Mouse (Mus musculus) CH12.LX (cell line): ENCODE measurements around the gene Rsph9. TPM values are rescaled to one million over a fixed set of nuclear protein-coding genes. Genes with fewer than 3 reads are reported as not detected.
A peak's percentile ranks its signal among the peaks of the same experiment; 100 is the strongest.

Experiments
- DNase-seq: peaks from one replicate; pipeline ENCODE4 v3.0.0-alpha.2; 2013; ENCODE audit errors: extremely low read depth
- H3K27ac ChIP-seq: 2 replicates; pipeline ENCODE4 v1.5.1; 2012; ENCODE audit warnings: low read depth, mild to moderate bottlenecking, control low read depth, moderate library complexity; ENCODE audit not compliant: insufficient read depth
- H3K27me3 ChIP-seq: replicated peaks from 2 replicates; pipeline ENCODE3; 2012; ENCODE audit warnings: inconsistent platforms
- H3K36me3 ChIP-seq, 2 experiments: replicated peaks in 1 of 2; 2 replicates each; pipeline versions ENCODE3 to v1.6.1; 2012; ENCODE audit warnings: inconsistent platforms in 1 of 2, low read length in 1 of 2, mild to moderate bottlenecking in 1 of 2, mixed read lengths in 1 of 2, moderate library complexity in 1 of 2; ENCODE audit not compliant: control insufficient read depth in 1 of 2, insufficient read depth in 1 of 2
- H3K4me1 ChIP-seq, 2 experiments: 2 replicates each; pipeline ENCODE4 v1.6.1; 2012; ENCODE audit warnings: inconsistent platforms in 1 of 2, moderate library complexity in 1 of 2; ENCODE audit not compliant: insufficient read depth in 2 of 2, control insufficient read depth in 1 of 2
- H3K4me2 ChIP-seq: 2 replicates; pipeline ENCODE4 v1.6.1; 2012; ENCODE audit warnings: low read depth, mild to moderate bottlenecking, control low read depth; ENCODE audit not compliant: poor library complexity, insufficient read depth, severe bottlenecking
- H3K4me3 ChIP-seq, 3 experiments: fragments of 150-350 bp in 1 of 3; sonication (generic) in 1 of 3; replicated peaks in 1 of 3; 2 replicates each; pipeline versions ENCODE3 to v1.5.1; 2011 to 2012; ENCODE audit warnings: low read depth in 2 of 3, low read length in 2 of 3, mild to moderate bottlenecking in 2 of 3, moderate library complexity in 2 of 3, control low read depth in 1 of 3, improper control_type of control experiment in 1 of 3, inconsistent platforms in 1 of 3, mixed read lengths in 1 of 3; ENCODE audit not compliant: poor library complexity in 1 of 3
- H3K79me2 ChIP-seq: replicated peaks from 2 replicates; pipeline ENCODE4 v1.6.1; 2012; ENCODE audit warnings: mild to moderate bottlenecking, moderate library complexity; ENCODE audit not compliant: control insufficient read depth, poor library complexity, insufficient read depth, severe bottlenecking; ENCODE audit errors: extremely low read depth
- H3K9ac ChIP-seq: 2 replicates; pipeline ENCODE4 v1.6.1; 2012; ENCODE audit warnings: low read depth, mild to moderate bottlenecking, control low read depth, moderate library complexity; ENCODE audit not compliant: insufficient read depth
- H3K9me3 ChIP-seq: replicated peaks from 2 replicates; pipeline ENCODE3; 2012; ENCODE audit warnings: low read length, inconsistent platforms, mixed read lengths
- BHLHE40 ChIP-seq: IDR thresholded peaks from 2 replicates; pipeline ENCODE4 v1.6.1; 2011; ENCODE audit warnings: mild to moderate bottlenecking, low read depth, low read length, improper control_type of control experiment
- CHD1 ChIP-seq: IDR thresholded peaks from 2 replicates; pipeline ENCODE4 v1.6.1; 2012; ENCODE audit warnings: low read depth, low read length, improper control_type of control experiment, inconsistent platforms
- CHD2 ChIP-seq: IDR thresholded peaks from 2 replicates; pipeline ENCODE4 v1.6.1; 2011; ENCODE audit warnings: low read length, improper control_type of control experiment
- E2F4 ChIP-seq: IDR thresholded peaks from 2 replicates; pipeline ENCODE4 v1.6.1; 2011; ENCODE audit warnings: low read depth, low read length, improper control_type of control experiment; ENCODE audit not compliant: insufficient replicate concordance
- ELF1 ChIP-seq: IDR thresholded peaks from 2 replicates; pipeline ENCODE4 v1.6.1; 2014; ENCODE audit warnings: low read depth, mild to moderate bottlenecking, inconsistent platforms, low read length, improper control_type of control experiment
- EP300 ChIP-seq: IDR thresholded peaks from 2 replicates; pipeline ENCODE4 v1.6.1; 2011; ENCODE audit warnings: low read length, improper control_type of control experiment
- ETS1 ChIP-seq: conservative IDR thresholded peaks from 2 replicates; pipeline ENCODE4 v1.6.1; 2012; ENCODE audit warnings: low read depth, mild to moderate bottlenecking, inconsistent platforms, low read length, improper control_type of control experiment, moderate library complexity
- GABPA ChIP-seq: IDR thresholded peaks from 2 replicates; pipeline ENCODE4 v1.6.1; 2012; ENCODE audit warnings: low read depth, low read length, improper control_type of control experiment, inconsistent platforms; ENCODE audit not compliant: insufficient replicate concordance
- HCFC1 ChIP-seq: IDR thresholded peaks from 2 replicates; pipeline ENCODE4 v1.6.1; 2012; ENCODE audit warnings: low read depth, mild to moderate bottlenecking, inconsistent platforms, low read length, improper control_type of control experiment
- IRF4 ChIP-seq: IDR thresholded peaks from 2 replicates; pipeline ENCODE4 v1.6.1; 2014; ENCODE audit warnings: low read depth, mild to moderate bottlenecking, inconsistent platforms, low read length, improper control_type of control experiment
- JUN ChIP-seq: IDR thresholded peaks from 2 replicates; pipeline ENCODE4 v1.6.1; 2011; ENCODE audit warnings: low read depth, mild to moderate bottlenecking, low read length, improper control_type of control experiment, moderate library complexity; ENCODE audit not compliant: insufficient read depth
- JUND ChIP-seq: conservative IDR thresholded peaks from 2 replicates; pipeline ENCODE4 v1.6.1; 2011; ENCODE audit warnings: low read depth, low read length, improper control_type of control experiment
- KAT2A ChIP-seq: IDR thresholded peaks from 2 replicates; pipeline ENCODE4 v1.6.1; 2012; ENCODE audit warnings: low read length, improper control_type of control experiment, inconsistent platforms; ENCODE audit not compliant: insufficient replicate concordance
- MAFK ChIP-seq: IDR thresholded peaks from 2 replicates; pipeline ENCODE4 v1.6.1; 2011; ENCODE audit warnings: low read length, improper control_type of control experiment; ENCODE audit not compliant: insufficient replicate concordance
- MAX ChIP-seq: IDR thresholded peaks from 2 replicates; pipeline ENCODE4 v1.6.1; 2011; ENCODE audit warnings: low read length, improper control_type of control experiment
- MAZ ChIP-seq: IDR thresholded peaks from 2 replicates; pipeline ENCODE4 v1.6.1; 2012; ENCODE audit warnings: low read depth, mild to moderate bottlenecking, inconsistent platforms, low read length, improper control_type of control experiment, moderate library complexity
- MEF2A ChIP-seq: IDR thresholded peaks from 2 replicates; pipeline ENCODE4 v1.6.1; 2014; ENCODE audit warnings: low read depth, mild to moderate bottlenecking, inconsistent platforms, low read length, improper control_type of control experiment, borderline replicate concordance
- MXI1 ChIP-seq: IDR thresholded peaks from 2 replicates; pipeline ENCODE4 v1.6.1; 2011; ENCODE audit warnings: mild to moderate bottlenecking, low read depth, low read length, improper control_type of control experiment
- MYC ChIP-seq: IDR thresholded peaks from 2 replicates; pipeline ENCODE4 v1.6.1; 2011; ENCODE audit warnings: low read depth, mild to moderate bottlenecking, improper control_type of control experiment, low read length
- NELFE ChIP-seq: IDR thresholded peaks from 2 replicates; pipeline ENCODE4 v1.6.1; 2011; ENCODE audit warnings: low read depth, low read length, improper control_type of control experiment
- NRF1 ChIP-seq: IDR thresholded peaks from 2 replicates; pipeline ENCODE4 v1.6.1; 2014; ENCODE audit warnings: low read depth, mild to moderate bottlenecking, inconsistent platforms, low read length, improper control_type of control experiment, moderate library complexity
- PAX5 ChIP-seq: IDR thresholded peaks from 2 replicates; pipeline ENCODE4 v1.6.1; 2012; ENCODE audit warnings: low read length, inconsistent platforms, mixed read lengths
- POLR2A ChIP-seq: IDR thresholded peaks from 2 replicates; pipeline ENCODE4 v1.6.1; 2011; ENCODE audit warnings: low read depth, mild to moderate bottlenecking, improper control_type of control experiment, low read length
- RCOR1 ChIP-seq: conservative IDR thresholded peaks from 2 replicates; pipeline ENCODE4 v1.6.1; 2012; ENCODE audit warnings: low read depth, mild to moderate bottlenecking, inconsistent platforms, low read length, improper control_type of control experiment
- SIN3A ChIP-seq: IDR thresholded peaks from 2 replicates; pipeline ENCODE4 v1.6.1; 2012; ENCODE audit warnings: low read length, improper control_type of control experiment, inconsistent platforms
- SMC3 ChIP-seq: IDR thresholded peaks from 2 replicates; pipeline ENCODE4 v1.6.1; 2011; ENCODE audit warnings: low read depth, low read length, improper control_type of control experiment
- TBP ChIP-seq: conservative IDR thresholded peaks from 2 replicates; pipeline ENCODE4 v1.6.1; 2011; ENCODE audit warnings: low read depth, low read length, improper control_type of control experiment
- UBTF ChIP-seq: IDR thresholded peaks from 2 replicates; pipeline ENCODE4 v1.6.1; 2012; ENCODE audit warnings: low read depth, mild to moderate bottlenecking, inconsistent platforms, low read length, improper control_type of control experiment, moderate library complexity
- USF2 ChIP-seq: conservative IDR thresholded peaks from 2 replicates; pipeline ENCODE4 v1.6.1; 2011; ENCODE audit warnings: low read depth, low read length, improper control_type of control experiment
- ZC3H11A ChIP-seq: IDR thresholded peaks from 2 replicates; pipeline ENCODE4 v1.6.1; 2012; ENCODE audit warnings: low read depth, mild to moderate bottlenecking, inconsistent platforms, low read length, improper control_type of control experiment
- ZKSCAN1 ChIP-seq: IDR thresholded peaks from 2 replicates; pipeline ENCODE4 v1.6.1; 2012; ENCODE audit warnings: low read depth, inconsistent platforms, low read length, improper control_type of control experiment, borderline replicate concordance
- ZNF384 ChIP-seq: IDR thresholded peaks from 2 replicates; pipeline ENCODE4 v1.6.1; 2012; ENCODE audit warnings: low read depth, low read length, improper control_type of control experiment, inconsistent platforms
- dilution Hi-C: fragments of 300-500 bp; cut with MboI; formaldehyde crosslinking; loops from 2 replicates; pipeline ENCODE4 v1.14.3; 2020; ENCODE audit warnings: low sequenced_read_pairs; ENCODE audit not compliant: extremely low pct_unique_long_range_greater_than_20kb, extremely low pct_ligation_motif_present
- in situ Hi-C: fragments of 300-500 bp; cut with MboI; formaldehyde crosslinking; loops from 3 replicates; pipeline ENCODE4 v1.14.3; 2019; ENCODE audit warnings: low sequenced_read_pairs, low pct_ligation_motif_present, low pct_unique_long_range_greater_than_20kb, mixed read lengths
- polyA plus RNA-seq: library from polyadenylated mRNA; unstranded; fragments of >175 nt; gene quantifications from 2 replicates; pipeline ENCODE4 v1.2.1, GENCODE M21; 2012; ENCODE audit warnings: low read depth; ENCODE audit not compliant: insufficient read length
- total RNA-seq, 2 experiments: library from RNA; depleted of rRNA; stranded (reverse); fragments of 300-350 nt in 1 of 2; fragments of >200 nt in 1 of 2; gene quantifications; 2 replicates each; pipeline ENCODE4 v1.2.3; 2012 to 2014

Gene Rsph9
- total and polyA plus RNA-seq, 3 experiments, result 0.61 to 1.1 TPM; not detected in 1

DNA sequence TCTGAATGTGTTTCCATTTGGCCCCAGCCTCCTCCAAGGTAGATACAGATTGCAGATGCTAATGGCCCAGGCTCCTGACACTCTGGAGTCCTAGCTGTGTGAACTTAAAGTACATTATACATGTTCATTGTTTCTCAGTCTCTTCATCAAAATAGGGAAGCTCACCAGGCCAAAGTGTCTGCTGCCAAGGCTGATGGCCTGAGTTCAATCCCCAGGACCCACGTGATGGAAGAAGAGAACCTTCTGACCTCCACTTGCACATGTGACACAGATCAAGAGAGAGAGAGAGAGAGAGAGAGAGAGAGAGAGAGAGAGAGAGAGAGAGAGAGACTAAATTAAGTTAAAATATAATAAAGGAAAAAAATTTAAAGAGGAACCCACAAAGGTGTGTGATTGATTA lies 52.7 kb downstream of the Rsph9 start:
- H3K36me3 ChIP-seq, result no peaks in the 10 kb centered on the region
- peaks cover 6 to 7% of the 10 kb centered on the region in 2 experiments for H3K4me1 ChIP-seq
- H3K4me3 ChIP-seq, result no peak overlapping the region
- in situ Hi-C loops, result no loop called here
- dilution Hi-C loops, result no loop called here
- TF ChIP-seq JUN (no peak), USF2 (no peak), MAX (no peak), HCFC1 (no peak), ETS1 (no peak)
- TF ChIP-seq, all 38 proteins: peak for 0
- no peak overlapping the region for H3K4me2 ChIP-seq
- peaks cover 13% of the 10 kb centered on the region for H3K9me3 ChIP-seq
- no peak overlapping the region for H3K27ac ChIP-seq
- H3K9ac ChIP-seq, result no peak overlapping the region
- H3K79me2 ChIP-seq, result no peaks in the 10 kb centered on the region
- H3K27me3 ChIP-seq, result peaks cover 77% of the 10 kb centered on the region
- no peak for DNase-seq

DNA sequence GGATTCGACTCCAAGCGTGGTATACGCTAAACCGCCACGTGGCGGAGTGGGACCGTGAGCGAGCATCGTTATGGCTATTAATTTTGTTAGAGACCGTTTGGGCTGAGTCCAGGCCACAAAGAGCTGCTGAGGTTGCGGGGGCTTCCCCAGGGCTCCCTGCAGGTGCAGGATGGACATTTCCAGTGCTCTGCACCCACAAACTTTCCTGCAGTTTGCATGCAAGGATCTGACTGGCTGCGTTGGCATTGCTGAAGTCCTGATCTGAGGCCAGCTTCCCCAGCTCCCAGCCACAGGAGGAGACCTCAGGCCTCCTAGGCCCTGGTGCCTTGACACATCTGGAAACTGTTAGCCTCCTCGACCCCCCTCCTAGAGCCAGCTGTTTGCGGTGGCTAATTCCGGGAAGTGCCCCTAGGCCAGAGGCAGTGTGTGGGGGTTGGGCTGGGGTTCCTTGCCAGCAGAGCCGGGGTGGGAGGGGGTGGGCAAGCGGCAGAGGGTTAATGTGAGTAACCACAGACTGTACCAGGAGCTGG lies 57.6 kb downstream of the Rsph9 start:
- Histone ChIP-seq H3K4me1 (peaks cover 10 to 13% of the 10 kb centered on the region in 2 experiments), H3K4me2 (no peak overlapping the region), H3K9ac (no peak overlapping the region), H3K4me3 (no peak overlapping the region), H3K79me2 (no peaks in the 10 kb centered on the region), H3K9me3 (peaks cover 5% of the 10 kb centered on the region), H3K27me3 (peaks cover 78% of the 10 kb centered on the region), H3K36me3 (no peaks in the 10 kb centered on the region), H3K27ac (no peak overlapping the region)
- dilution Hi-C loops, result no loop called here
- DNase-seq, result peak; percentile 58
- in situ Hi-C loops, result no loop called here
- TF ChIP-seq KAT2A (no peak), GABPA (no peak), CHD2 (no peak), MYC (0 out of 2 replicates have a peak, but pooled peaks have one; percentile 31), MAFK (0 out of 2 replicates have a peak, but pooled peaks have one; percentile 41), ZKSCAN1 (no peak), POLR2A (no peak), ZNF384 (no peak), RCOR1 (peak; percentile 17; the same call in 1 of the 2 replicates), NRF1 (no peak), UBTF (no peak), ELF1 (peak; percentile 44; the same call in 1 of the 2 replicates), MAX (peak; percentile 68), JUND (no peak), PAX5 (no peak), TBP (no peak), HCFC1 (no peak), MXI1 (no peak), EP300 (peak; percentile 44; the same call in 1 of the 2 replicates), USF2 (no peak), SIN3A (no peak), BHLHE40 (peak; percentile 69), E2F4 (no peak), NELFE (no peak), MEF2A (0 out of 2 replicates have a peak, but pooled peaks have one; percentile 11), ETS1 (peak; percentile 60), ZC3H11A (no peak), MAZ (no peak), SMC3 (no peak; the same call in 1 of the 2 replicates), CHD1 (no peak), IRF4 (0 out of 2 replicates have a peak, but pooled peaks have one; percentile 9)
